Mouse (Mus musculus) limb, embryonic 10.5 days (tissue): Measurements from ENCODE around the gene Zfp663. TPM values are rescaled to one million over a fixed set of nuclear protein-coding genes. Genes with fewer than 3 reads are reported as not detected.
A peak's percentile ranks its signal among the peaks of the same experiment; 100 is the strongest.

Source experiments
- DNase-seq: peaks from one replicate; pipeline ENCODE4 v3.0.0-alpha.2; 2017; ENCODE audit warnings: low spot score
- H3K27ac ChIP-seq: fragments of 300-500 bp; sonication (generic); 2 replicates; pipeline ENCODE4 v1.5.1; 2016; ENCODE audit warnings: mild to moderate bottlenecking
- H3K27me3 ChIP-seq: fragments of 300-500 bp; sonication (generic); 2 replicates; pipeline ENCODE4 v1.6.1; 2016; ENCODE audit warnings: low read depth, mild to moderate bottlenecking; ENCODE audit not compliant: poor library complexity, severe bottlenecking
- H3K36me3 ChIP-seq: fragments of 300-500 bp; sonication (generic); 2 replicates; pipeline ENCODE4 v1.6.1; 2016; ENCODE audit warnings: mild to moderate bottlenecking, moderate library complexity
- H3K4me1 ChIP-seq: fragments of 300-500 bp; sonication (generic); 2 replicates; pipeline ENCODE4 v1.6.1; 2016
- H3K4me3 ChIP-seq: fragments of 300-500 bp; sonication (generic); 2 replicates; pipeline ENCODE4 v1.5.1; 2016; ENCODE audit warnings: mild to moderate bottlenecking, moderate library complexity
- H3K9me3 ChIP-seq: fragments of 300-500 bp; sonication (generic); replicated peaks from 2 replicates; pipeline ENCODE4 v1.6.1; 2016; ENCODE audit warnings: mild to moderate bottlenecking
- WGBS: fragments of 180-500 bp; shearing (Covaris S2); methylation state at CpG from one replicate; pipeline ENCODE4 v1.1.7; 2016; 5-methylcytosine and 5-hydroxymethylcytosine counted together
- polyA plus RNA-seq: library from polyadenylated mRNA; unstranded; fragments of >200 nt; fragmentation: Nextera tagmentation; extraction: Ambion mirVana; gene quantifications from 2 replicates; pipeline ENCODE4 v1.2.1, GENCODE M21; 2016

The Zfp663 gene
- polyA plus RNA-seq, 1 experiment from 2014 or later: 1.3 TPM

DNA sequence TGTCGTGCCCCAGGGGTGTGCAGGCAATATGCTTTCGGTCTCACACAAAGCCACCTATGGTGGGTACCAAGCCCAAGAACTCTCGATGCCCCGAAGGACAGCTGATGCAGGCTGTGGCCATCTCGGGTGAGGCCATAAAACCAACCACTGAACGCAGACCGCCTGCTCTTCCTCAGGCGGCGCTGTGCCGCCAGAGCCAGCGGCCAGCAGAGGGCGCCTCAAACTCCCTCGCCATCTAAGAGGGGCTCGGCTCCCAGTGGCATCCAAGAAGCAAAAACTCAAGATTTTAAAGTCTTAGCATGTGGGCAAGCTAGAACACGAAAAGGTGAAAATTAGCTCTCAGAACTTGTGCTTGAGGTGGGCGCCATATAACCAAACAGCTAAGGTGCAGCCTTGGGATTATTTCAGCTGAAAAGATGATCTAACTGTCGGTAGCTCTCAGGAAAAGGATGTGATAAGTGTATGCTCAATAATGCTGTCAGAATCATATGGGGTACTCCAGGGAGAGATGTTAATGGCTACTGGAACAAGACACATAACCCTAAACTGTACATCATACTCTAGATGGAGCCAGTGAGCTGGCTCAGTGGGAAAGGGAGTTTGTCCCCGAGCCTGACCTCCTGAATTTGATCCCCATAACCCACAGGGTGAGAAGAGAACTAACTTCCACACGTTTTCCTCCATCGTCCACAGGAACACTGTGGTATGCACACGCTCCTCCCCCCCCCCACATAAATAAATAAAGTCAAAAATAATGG, 4.0 kb downstream of the Zfp663 start:
- Histone ChIP-seq H3K27ac (no peak overlapping the region), H3K27me3 (peaks cover 66% of the 10 kb centered on the region), H3K4me1 (peaks cover 26% of the 10 kb centered on the region), H3K9me3 (no peaks in the 10 kb centered on the region), H3K36me3 (no peaks in the 10 kb centered on the region), H3K4me3 (peak overlapping the region; percentile 27)
- WGBS: 14% methylated on average over 21 of the region's 21 CpGs
- peak; percentile 83 for DNase-seq

DNA sequence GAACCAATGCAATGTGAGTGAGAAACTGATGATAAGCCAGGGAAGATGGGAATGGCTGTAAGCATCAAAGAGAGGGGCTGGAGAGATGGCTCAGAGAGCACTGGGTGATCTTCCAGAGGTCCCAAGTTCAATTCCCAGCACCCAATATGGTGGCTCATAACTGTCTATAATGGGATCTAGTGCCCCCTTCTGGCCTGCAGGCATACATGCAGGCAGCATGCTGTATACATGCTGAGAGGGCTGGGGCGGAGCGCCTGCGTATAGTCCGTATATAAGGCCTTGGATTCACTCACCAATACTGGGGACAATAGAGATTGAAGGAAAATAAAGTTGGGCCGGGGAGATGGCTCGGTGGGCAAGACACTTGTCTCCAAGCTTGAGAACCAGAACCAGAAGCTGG, 5.2 kb downstream of the Zfp663 start:
- H3K4me1 ChIP-seq: peaks cover 21% of the 10 kb centered on the region
- H3K27me3 ChIP-seq: peaks cover 54% of the 10 kb centered on the region
- H3K36me3 ChIP-seq: no peaks in the 10 kb centered on the region
- 87% methylated on average over 6 of the region's 6 CpGs for WGBS
- no peak overlapping the region for H3K4me3 ChIP-seq
- no peak for DNase-seq
- H3K27ac ChIP-seq: no peak overlapping the region
- no peaks in the 10 kb centered on the region for H3K9me3 ChIP-seq

DNA sequence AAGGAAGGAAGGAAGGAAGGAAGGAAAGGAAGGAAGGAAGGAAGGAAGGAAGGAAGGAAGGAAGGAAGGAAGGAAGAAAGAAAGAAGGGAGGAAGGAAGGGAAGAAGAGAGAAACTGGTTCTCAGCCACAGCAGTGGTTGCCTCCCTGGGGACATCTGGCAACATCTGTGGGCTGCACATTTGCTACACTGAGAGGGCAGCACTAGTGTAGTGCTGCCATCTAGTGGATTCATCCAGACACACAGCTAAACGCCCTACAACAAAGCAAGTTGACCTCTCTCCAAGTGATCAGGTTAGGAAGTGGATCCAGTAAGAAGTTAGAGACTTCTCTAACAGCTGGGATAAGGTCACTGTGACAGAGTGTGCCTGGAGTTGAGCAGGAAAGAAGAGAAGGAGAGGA, 7.7 kb downstream of the Zfp663 start:
- H3K27me3 ChIP-seq: peaks cover 30% of the 10 kb centered on the region
- no peak overlapping the region for H3K4me3 ChIP-seq
- no peaks in the 10 kb centered on the region for H3K36me3 ChIP-seq
- 0% methylated on average over 1 of the region's 1 CpGs for WGBS
- H3K9me3 ChIP-seq: no peaks in the 10 kb centered on the region
- no peak overlapping the region for H3K27ac ChIP-seq
- H3K4me1 ChIP-seq: peaks cover 6% of the 10 kb centered on the region; the same call in 1 of the 2 replicates
- DNase-seq: peak; percentile 79

DNA sequence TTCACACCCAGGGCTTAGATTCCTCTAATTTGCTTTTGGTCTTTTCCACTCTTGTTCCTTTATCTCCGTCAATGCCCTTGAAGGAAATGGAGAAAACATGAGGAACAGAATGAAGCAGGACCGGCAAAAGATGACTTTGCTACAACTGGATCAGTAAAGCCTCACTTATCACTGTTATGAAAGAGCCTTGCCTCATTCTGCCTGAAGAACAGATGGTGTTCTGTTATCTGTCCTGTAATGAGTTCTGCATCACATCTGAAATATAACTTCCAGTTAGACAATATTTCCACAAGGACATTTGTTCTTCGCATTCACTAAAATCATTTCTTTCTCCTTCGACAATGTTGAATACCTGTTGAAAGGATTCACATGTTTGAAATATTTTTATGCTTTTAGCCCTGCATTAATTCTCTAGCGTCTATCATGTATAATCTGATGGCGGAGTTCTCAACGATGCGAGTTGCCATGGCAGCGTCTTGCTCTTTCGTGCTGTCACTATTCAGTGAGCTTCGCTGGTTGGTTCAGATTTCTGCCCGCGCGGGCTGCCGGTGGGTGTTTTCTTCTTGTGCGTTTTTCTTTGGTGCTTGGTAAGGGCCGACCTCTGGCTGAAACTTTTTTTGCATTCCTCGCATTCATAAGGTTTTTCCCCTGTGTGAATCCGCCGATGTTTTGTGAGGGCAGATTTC, 16.6 kb downstream of the Zfp663 start:
- H3K27ac ChIP-seq: no peak overlapping the region
- 91% methylated on average over 20 of the region's 20 CpGs for WGBS
- 0 out of 2 replicates have a peak, but pooled peaks cover 3% of the 10 kb centered on the region for H3K4me1 ChIP-seq
- no peak overlapping the region for H3K4me3 ChIP-seq
- H3K36me3 ChIP-seq: no peaks in the 10 kb centered on the region
- no peaks in the 10 kb centered on the region for H3K27me3 ChIP-seq
- H3K9me3 ChIP-seq: peaks cover 2% of the 10 kb centered on the region; the same call in 1 of the 2 replicates
- no peak for DNase-seq

DNA sequence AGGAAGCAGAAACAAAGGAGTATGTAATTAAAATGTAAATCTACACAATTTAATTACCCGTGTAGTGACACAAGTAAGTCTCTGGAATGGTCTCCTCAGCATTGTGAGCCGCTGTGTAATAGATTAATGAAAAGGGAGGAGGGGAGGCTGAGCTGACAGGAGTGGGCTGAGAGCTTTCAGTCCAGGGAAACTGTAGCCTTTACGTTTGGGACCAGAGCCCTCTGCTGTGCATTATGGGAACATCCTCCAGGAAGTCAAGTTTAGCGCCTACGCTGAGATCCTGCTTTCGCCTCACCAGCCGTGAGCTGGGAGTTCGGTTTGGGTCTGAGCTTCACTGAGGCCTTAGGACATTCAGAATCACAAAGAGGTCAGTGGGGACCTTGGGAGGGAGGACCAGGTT, 19.1 kb downstream of the Zfp663 start:
- no peak for DNase-seq
- 25% methylated on average over 8 of the region's 8 CpGs for WGBS

DNA sequence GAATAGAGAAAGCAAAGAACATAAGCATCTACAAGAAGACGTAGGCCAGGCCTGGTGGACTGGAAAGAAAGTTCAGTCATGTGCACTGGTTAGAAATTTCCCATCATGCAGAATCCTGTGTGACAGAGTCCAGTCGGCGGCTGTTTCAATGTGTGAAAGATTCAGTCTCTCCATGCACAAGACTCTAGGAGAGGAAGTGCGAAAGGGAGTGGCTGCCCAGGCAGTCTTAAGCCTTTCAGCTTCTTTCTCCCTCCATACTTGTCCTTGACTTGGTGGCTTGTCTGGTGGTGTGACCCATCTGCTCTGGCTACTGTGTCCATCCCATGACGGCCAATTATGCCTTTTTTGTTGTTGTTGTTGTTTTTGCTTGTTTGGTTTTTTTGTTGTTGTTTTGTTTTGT, 22.3 kb downstream of the Zfp663 start:
- DNase-seq: no peak
- H3K27me3 ChIP-seq: no peaks in the 10 kb centered on the region
- H3K36me3 ChIP-seq: no peaks in the 10 kb centered on the region
- no peak overlapping the region for H3K27ac ChIP-seq
- H3K9me3 ChIP-seq: no peaks in the 10 kb centered on the region
- WGBS: 88% methylated on average over 5 of the region's 5 CpGs
- 0 out of 2 replicates have a peak, but pooled peaks cover 6% of the 10 kb centered on the region for H3K4me1 ChIP-seq
- no peak overlapping the region for H3K4me3 ChIP-seq

More for the DNA sequence above, 19.1 kb downstream of the Zfp663 start:
- no peak overlapping the region for H3K27ac ChIP-seq
- no peaks in the 10 kb centered on the region for H3K27me3 ChIP-seq
- H3K36me3 ChIP-seq: no peaks in the 10 kb centered on the region
- 0 out of 2 replicates have a peak, but pooled peaks cover 3% of the 10 kb centered on the region for H3K4me1 ChIP-seq
- H3K9me3 ChIP-seq: peaks cover 2% of the 10 kb centered on the region; the same call in 1 of the 2 replicates
- no peak overlapping the region for H3K4me3 ChIP-seq

DNA sequence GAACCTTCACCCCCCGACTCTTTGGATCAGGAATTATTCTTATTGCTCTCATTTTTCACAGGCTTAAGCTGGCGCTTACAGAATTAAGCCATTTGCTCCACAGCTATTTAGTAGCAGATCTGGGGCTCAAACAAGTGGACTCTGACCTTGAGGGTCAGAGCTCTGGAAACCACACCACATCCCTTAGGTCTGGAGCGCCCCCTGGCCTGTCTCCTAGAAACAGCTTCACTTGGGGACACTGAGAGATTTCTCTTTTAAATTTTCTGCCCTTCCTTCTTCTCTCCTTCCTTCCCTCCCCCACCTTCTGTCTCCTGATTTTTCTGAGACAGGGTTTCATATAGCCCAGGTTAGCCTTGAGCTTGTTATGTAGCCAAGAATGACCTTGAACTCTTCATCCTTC, 31.3 kb downstream of the Zfp663 start:
- Histone ChIP-seq H3K27me3 (peaks cover 21% of the 10 kb centered on the region; the same call in 1 of the 2 replicates), H3K36me3 (no peaks in the 10 kb centered on the region), H3K4me1 (0 out of 2 replicates have a peak, but pooled peaks cover 5% of the 10 kb centered on the region), H3K9me3 (no peaks in the 10 kb centered on the region), H3K27ac (no peak overlapping the region), H3K4me3 (no peak overlapping the region)
- DNase-seq: peak; percentile 65
- 28% methylated on average over 3 of the region's 3 CpGs for WGBS

DNA sequence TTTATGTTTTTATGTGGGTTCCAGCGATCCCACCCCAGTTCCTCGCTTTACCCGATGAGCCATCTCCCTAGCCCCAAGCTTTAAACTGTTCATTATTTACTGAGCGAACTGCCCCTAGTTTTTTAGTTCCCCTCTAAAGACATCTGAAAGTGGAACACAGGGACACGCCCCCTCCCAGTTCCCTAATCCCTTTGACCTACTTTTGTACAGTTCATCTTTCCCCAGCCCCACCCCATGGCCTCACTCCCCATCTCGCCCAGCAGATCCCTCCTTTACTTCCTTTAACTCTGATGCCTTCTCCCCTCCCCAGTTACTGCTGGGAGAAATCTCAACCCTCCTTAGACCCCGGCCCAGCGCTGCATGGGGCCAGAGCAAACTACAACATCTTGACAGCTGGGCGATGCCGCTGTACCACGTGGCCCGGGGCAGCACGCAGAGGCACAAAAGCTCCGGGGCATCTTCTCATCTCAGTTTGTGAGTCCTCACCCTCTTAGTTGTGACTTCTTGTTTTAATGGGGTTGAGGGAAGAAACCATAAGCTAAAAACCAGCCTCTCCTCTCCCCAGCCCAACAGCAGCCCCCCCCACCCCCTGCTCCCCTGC, 35.8 kb downstream of the Zfp663 start:
- no peak for DNase-seq
- Histone ChIP-seq H3K9me3 (no peaks in the 10 kb centered on the region), H3K4me3 (no peak overlapping the region), H3K4me1 (0 out of 2 replicates have a peak, but pooled peaks cover 5% of the 10 kb centered on the region), H3K27ac (no peak overlapping the region), H3K36me3 (no peaks in the 10 kb centered on the region), H3K27me3 (peaks cover 18% of the 10 kb centered on the region; the same call in 1 of the 2 replicates)
- 58% methylated on average over 14 of the region's 14 CpGs for WGBS

DNA sequence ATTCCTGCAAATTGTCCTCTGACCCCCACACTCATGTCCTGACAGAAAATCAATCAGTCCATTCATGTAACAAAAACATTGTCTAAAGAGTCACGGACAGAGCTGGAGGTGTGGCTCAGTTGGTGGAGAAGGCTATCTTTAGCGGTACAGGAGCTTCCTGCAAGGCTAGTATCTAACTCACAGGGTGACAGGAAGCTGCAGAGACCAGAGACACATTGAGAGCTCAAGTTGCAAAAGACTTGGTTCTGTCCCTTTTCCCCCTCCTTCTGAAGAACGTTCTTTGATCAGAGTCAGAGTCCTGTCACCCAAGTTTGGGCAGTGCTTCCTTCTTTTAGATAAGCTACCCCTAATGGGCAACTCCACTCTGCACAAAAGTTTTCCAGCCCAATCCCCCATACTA, 38.8 kb downstream of the Zfp663 start:
- no peaks in the 10 kb centered on the region for H3K9me3 ChIP-seq
- 36% methylated on average over 3 of the region's 3 CpGs for WGBS
- no peak for DNase-seq
- peaks cover 20% of the 10 kb centered on the region; the same call in 1 of the 2 replicates for H3K27me3 ChIP-seq
- no peak overlapping the region for H3K4me3 ChIP-seq
- H3K4me1 ChIP-seq: peaks cover 27% of the 10 kb centered on the region
- H3K36me3 ChIP-seq: no peaks in the 10 kb centered on the region
- H3K27ac ChIP-seq: no peak overlapping the region

DNA sequence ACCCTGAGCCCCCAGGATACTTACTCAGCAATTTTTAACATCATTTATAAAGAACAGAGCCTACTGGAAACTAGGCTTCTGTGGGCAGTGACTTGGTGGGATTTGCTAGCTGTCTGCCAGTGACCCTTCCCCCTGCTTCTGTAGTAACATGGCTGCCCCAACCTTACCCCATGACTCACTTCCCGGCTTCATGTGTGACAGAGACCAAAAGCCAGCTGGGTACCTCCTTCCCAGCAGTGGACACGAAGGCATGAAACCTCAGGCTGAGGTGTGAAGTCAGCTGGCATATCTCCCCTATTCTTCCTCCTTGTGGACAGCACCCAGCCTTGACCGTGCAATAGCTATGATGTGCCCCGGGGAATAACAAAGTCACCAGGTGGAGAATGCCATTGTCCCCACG, 39.8 kb downstream of the Zfp663 start:
- no peak overlapping the region for H3K4me3 ChIP-seq
- H3K4me1 ChIP-seq: peaks cover 37% of the 10 kb centered on the region
- H3K27ac ChIP-seq: no peak overlapping the region
- H3K36me3 ChIP-seq: no peaks in the 10 kb centered on the region
- DNase-seq: no peak
- WGBS: 78% methylated on average over 5 of the region's 5 CpGs
- peaks cover 20% of the 10 kb centered on the region; the same call in 1 of the 2 replicates for H3K27me3 ChIP-seq
- H3K9me3 ChIP-seq: no peaks in the 10 kb centered on the region

DNA sequence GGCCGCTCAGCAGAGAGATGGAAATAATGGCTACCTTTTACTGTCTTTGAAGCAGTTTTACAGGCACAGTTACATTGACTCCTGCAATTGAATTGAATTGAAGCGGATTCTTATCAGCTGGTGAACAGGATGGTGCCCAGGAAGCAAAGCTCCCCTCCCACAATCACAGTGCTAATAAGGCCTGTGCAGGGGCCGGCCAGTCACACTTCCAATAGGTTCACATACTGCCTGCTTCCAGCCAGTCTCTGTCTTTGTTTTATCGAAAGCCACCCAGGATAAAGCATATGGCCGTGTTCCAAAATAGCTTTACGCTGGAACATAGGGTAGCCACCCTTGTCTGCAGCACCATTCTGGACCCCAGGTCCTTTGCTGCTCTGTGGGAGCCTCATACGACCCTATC, 41.1 kb downstream of the Zfp663 start:
- Histone ChIP-seq H3K27ac (no peak overlapping the region), H3K9me3 (no peaks in the 10 kb centered on the region), H3K4me1 (peaks cover 38% of the 10 kb centered on the region), H3K36me3 (no peaks in the 10 kb centered on the region; the same call in 1 of the 2 replicates), H3K27me3 (peaks cover 17% of the 10 kb centered on the region; the same call in 1 of the 2 replicates), H3K4me3 (peak overlapping the region; percentile 89)
- 54% methylated on average over 7 of the region's 7 CpGs for WGBS
- no peak for DNase-seq

DNA sequence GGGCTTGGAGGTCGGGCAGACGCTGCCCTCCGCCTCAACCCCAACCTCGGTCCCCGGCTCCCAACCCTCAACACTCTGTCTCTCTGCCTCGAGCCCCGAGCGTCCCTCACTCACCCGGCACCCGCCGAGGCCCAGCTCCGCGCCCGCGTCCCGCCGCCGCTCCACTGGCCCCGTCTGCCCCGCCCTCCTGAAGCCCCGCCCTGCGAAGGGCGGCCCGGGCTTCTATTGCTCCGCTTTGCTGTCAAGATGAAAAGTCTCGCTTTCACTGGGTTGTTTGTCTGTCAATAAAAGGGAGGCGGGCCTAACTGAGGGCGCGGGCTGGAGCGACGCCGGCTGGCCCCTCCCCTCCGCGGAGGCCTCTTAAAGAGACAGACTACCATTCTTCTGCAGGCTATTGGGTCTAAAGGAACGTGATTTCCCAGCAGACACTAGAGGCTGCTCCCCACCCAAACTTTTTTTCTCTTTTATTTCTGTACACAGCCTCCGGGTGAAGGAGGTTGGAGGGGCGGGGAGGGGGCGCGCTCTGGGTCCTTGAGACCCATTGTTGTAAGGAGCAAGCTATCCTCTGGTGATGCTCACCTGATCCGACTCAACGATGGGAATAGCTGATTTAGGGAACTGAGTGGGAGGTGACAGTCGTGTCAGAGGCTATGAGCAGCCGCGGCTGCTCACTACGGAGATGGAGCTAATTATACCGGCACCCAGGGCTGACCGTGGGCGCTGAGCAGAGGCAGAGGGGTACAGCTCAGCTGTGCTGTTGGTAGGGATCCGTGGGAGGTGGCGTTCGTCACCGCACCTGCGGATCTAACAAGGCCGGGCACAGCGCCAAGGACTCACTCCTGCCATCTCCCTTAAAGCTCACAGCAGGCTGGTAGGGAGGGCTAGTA, 42.0 kb downstream of the Zfp663 start, which contains the start of gene Elmo2:
Gene Elmo2 (minus strand): TSS at position 176 of the 887 bp plus-strand sequence.
- peak within 1 kb of the TSS; percentile 89 for H3K27ac ChIP-seq
- H3K4me3 ChIP-seq: peak within 1 kb of the TSS; percentile 89
- peaks cover 46% of the 10 kb centered on the region for H3K4me1 ChIP-seq

More for the DNA sequence above, 42.0 kb downstream of the Zfp663 start, which contains the start of gene Elmo2:
- peaks cover 17% of the 10 kb centered on the region; the same call in 1 of the 2 replicates for H3K27me3 ChIP-seq
- 1% methylated on average over 55 of the region's 55 CpGs for WGBS
- peaks cover 4% of the 10 kb centered on the region; the same call in 1 of the 2 replicates for H3K36me3 ChIP-seq
- no peaks in the 10 kb centered on the region for H3K9me3 ChIP-seq
- DNase-seq: peak; percentile 92
